Mouse (Mus musculus): ENCODE measurements around the gene Timp3.

DNA sequence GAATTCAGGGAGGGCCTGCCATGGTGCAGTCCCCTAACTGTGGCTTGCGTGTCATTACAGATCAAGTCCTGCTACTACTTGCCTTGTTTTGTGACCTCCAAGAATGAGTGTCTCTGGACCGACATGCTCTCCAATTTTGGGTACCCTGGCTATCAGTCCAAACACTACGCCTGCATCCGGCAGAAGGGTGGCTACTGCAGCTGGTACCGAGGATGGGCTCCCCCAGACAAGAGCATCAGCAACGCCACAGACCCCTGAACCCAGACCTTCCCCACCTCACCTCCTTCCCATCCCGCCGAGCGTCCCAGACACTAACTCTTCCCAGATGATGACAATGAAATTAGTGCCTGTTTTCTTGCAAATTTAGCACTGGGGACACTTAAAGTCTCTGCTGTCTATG is 45.5 kb downstream of the Timp3 start:
- no peak for TF ChIP-seq CTCF (conservative IDR thresholded peaks at IDR 0.05; ENCODE audit: low read length)
- no peak for TF ChIP-seq NANOG (IDR thresholded peaks at IDR 0.05; ENCODE audit: borderline replicate concordance, low read length)

Data from E14TG2a.4 (cell line).